Mouse (Mus musculus) ovary, postnatal 36 days (tissue): ENCODE data around the gene Pus7l.

Experiments
- DNase-seq: peaks from one replicate; pipeline ENCODE4 v3.0.0; 2022; ENCODE audit warnings: low spot score, mixed read lengths

The Pus7l gene

DNA sequence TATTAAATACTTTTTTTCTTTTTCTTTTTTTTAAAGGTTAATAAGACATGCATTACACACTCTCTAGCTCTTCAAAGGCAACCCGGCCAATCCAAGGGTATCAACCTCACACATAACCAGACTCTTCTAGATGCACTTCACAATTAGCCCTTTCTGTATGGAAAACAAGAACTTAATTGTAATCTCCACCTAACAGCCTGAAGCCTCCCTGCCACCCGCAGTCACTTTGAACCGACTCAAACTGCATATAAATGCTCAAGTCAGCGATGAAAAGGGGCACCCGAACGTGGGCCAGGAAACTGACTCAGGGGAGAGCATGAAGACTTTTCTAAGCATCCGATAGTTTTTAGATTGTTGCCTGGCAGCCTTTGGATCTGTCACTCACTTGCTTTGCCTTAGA, 66.1 kb downstream of the Pus7l start:
- no peak for DNase-seq

DNA sequence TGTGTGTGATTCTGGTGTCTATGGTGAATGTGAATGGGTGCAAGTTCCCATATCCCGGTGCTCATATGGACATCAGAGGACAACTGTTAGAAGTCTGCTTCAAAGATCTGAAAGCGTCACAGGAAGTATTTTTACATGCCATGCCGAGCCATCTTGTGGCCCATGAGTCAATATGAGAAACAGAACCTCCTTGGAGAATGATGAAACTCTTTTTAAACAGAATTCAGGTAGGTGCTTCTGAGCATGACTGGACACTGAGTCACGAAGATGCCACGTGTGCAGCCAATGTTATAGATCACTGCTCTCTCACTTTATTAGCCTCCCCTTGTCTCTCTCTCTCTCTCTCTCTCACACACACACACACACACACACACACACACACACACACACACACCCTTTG, 67.4 kb downstream of the Pus7l start:
- no peak for DNase-seq
